8 mouse cellular contexts compared by ENCODE assay signal in the genomic region with DNA sequence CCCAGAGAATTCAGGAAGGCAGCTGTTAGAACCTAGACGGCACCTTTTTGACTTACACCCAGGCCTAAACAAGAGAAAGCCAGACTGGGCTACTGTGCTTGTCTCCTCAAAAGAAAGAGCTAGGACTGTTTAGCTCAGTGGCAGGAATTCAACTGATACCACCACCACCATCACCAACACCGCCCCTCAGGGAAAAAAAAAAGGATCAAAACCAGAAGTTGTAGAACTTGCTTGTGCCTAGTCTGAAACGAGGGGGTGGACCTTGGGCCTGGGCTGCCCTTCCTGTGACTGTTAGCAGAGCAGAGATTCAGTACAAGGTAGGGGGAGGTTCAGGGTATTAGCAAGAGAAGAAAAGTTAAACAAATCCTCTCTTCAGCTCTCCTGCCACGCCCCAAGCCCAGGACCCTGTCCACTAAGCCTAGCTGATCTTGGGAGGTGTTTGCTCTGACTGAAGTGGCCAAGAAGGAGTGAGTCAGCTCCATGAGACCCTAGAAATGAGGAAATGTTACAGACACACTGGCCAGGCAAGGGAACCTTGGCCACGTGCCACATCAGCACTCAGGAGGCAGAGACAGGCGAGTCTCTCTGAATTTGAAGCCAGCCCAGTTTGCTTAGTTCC. TPM values are rescaled to one million over a fixed set of nuclear protein-coding genes. Genes with fewer than 3 reads are reported as not detected.
DNase-seq lines count a peak whose midpoint lies in the region; ATAC-seq and TF ChIP-seq lines count a peak whose summit lies in the region.

No protein-coding gene starts in this region.

- 46% methylated on average over 6 of the region's 6 CpGs for WGBS in cerebellum, adult 2 months
- 49% methylated on average over 6 of the region's 6 CpGs for WGBS in forebrain, embryonic 13.5 days
- WGBS in lung, embryonic 16.5 days: 30% methylated on average over 6 of the region's 6 CpGs

- no peak for TF ChIP-seq CTCF in cerebellum, adult 2 months (IDR thresholded peaks at IDR 0.05; ENCODE audit: borderline replicate concordance, insufficient read depth, low read depth, low read length)
- no peak for TF ChIP-seq CTCF in ES-Bruce4 (IDR thresholded peaks at IDR 0.05; ENCODE audit: low read depth, low read length)

- no peak for ATAC-seq in forebrain, embryonic 13.5 days
- ATAC-seq in inflammation-experienced regulatory T-cells, adult 6 months: peak; percentile 5
- peak; percentile 56 for ATAC-seq in lung, embryonic 16.5 days (ENCODE audit: low read depth)

- no peaks in the 10 kb centered on the region for H3K9me3 ChIP-seq in ES-Bruce4 (replicated peaks; ENCODE audit: control insufficient read depth, insufficient read depth, low read length, poor library complexity, severe bottlenecking)
- H3K9me3 ChIP-seq in forebrain, embryonic 13.5 days (replicated peaks): no peaks in the 10 kb centered on the region
- no peaks in the 10 kb centered on the region for H3K9me3 ChIP-seq in lung, embryonic 16.5 days (ENCODE audit: control insufficient read depth, low read length)

- peaks cover 2% of the 10 kb centered on the region for H3K36me3 ChIP-seq in ES-Bruce4 (ENCODE audit: control insufficient read depth, insufficient read depth, low read length, poor library complexity, severe bottlenecking)
- H3K36me3 ChIP-seq in forebrain, embryonic 13.5 days (ENCODE audit: poor library complexity, severe bottlenecking): peaks cover 20% of the 10 kb centered on the region
- peaks cover 17% of the 10 kb centered on the region for H3K36me3 ChIP-seq in lung, embryonic 16.5 days (ENCODE audit: control insufficient read depth, insufficient read depth, low read length)
- H3K36me3 ChIP-seq in splenic B cell, adult 2 months (ENCODE audit: control insufficient read depth, insufficient read depth, low read length, poor library complexity, severe bottlenecking): no peaks in the 10 kb centered on the region; the same call in 1 of the 2 replicates

- H3K4me1 ChIP-seq in cerebellum, adult 2 months (ENCODE audit: control insufficient read depth, insufficient read depth, low read length): peaks cover 4% of the 10 kb centered on the region
- peaks cover 9% of the 10 kb centered on the region for H3K4me1 ChIP-seq in ES-Bruce4 (ENCODE audit: control insufficient read depth, insufficient read depth, low read length)
- H3K4me1 ChIP-seq in forebrain, embryonic 13.5 days: peaks cover 19% of the 10 kb centered on the region
- 0 out of 2 replicates have a peak, but pooled peaks cover 2% of the 10 kb centered on the region for H3K4me1 ChIP-seq in lung, embryonic 16.5 days (replicated peaks; ENCODE audit: control insufficient read depth, insufficient read depth, low read length)

- DNase-seq in cerebellum, adult 2 months: peak in 1 of 2 experiments; percentile 34
- no peak for DNase-seq in cerebellum, adult 18-20 months
- DNase-seq in splenic B cell, adult 2 months (ENCODE audit: low read depth, low spot score): peak; percentile 42
- no peak for DNase-seq in left cerebral cortex, postnatal 36 days (ENCODE audit: low spot score in 2 of 2)

- no peak for TF ChIP-seq EP300 in ES-Bruce4 (IDR thresholded peaks at IDR 0.05; ENCODE audit: insufficient read depth, low read depth, low read length)

- intact Hi-C loops in left cerebral cortex, postnatal 36 days (cut with DNase I): no loop called here

- H3K4me2 ChIP-seq in forebrain, embryonic 13.5 days: peak overlapping the region; percentile 73
- peak overlapping the region; percentile 84 for H3K4me2 ChIP-seq in lung, embryonic 16.5 days (ENCODE audit: low read depth, low read length)

- H3K27me3 ChIP-seq in cerebellum, adult 2 months (ENCODE audit: control insufficient read depth, insufficient read depth, low read length): no peaks in the 10 kb centered on the region
- no peaks in the 10 kb centered on the region for H3K27me3 ChIP-seq in ES-Bruce4 (ENCODE audit: control insufficient read depth, insufficient read depth, low read length, poor library complexity, severe bottlenecking)
- H3K27me3 ChIP-seq in forebrain, embryonic 13.5 days: no peaks in the 10 kb centered on the region
- no peaks in the 10 kb centered on the region for H3K27me3 ChIP-seq in lung, embryonic 16.5 days (ENCODE audit: control insufficient read depth, insufficient read depth, low read depth, low read length)
- no peaks in the 10 kb centered on the region for H3K27me3 ChIP-seq in splenic B cell, adult 2 months (ENCODE audit: control insufficient read depth, insufficient read depth, low read length, poor library complexity, severe bottlenecking)

- H3K9ac ChIP-seq in ES-Bruce4 (ENCODE audit: low read depth, poor library complexity, severe bottlenecking): peak overlapping the region; percentile 67
- H3K9ac ChIP-seq in forebrain, embryonic 13.5 days: peak overlapping the region; percentile 82
- H3K9ac ChIP-seq in lung, embryonic 16.5 days (ENCODE audit: low read length): peak overlapping the region; percentile 93

- no peak for TF ChIP-seq POLR2A in cerebellum, adult 2 months (IDR thresholded peaks at IDR 0.05; ENCODE audit: borderline replicate concordance, insufficient read depth, low read length)
- TF ChIP-seq POLR2A in ES-Bruce4 (IDR thresholded peaks at IDR 0.05; ENCODE audit: insufficient read depth, low read length): no peak

- peak overlapping the region; percentile 87 for H3K4me3 ChIP-seq in cerebellum, adult 2 months (replicated peaks; ENCODE audit: insufficient read depth, low read depth, low read length)
- peak overlapping the region; percentile 96 for H3K4me3 ChIP-seq in ES-Bruce4 (ENCODE audit: low read depth, low read length)
- H3K4me3 ChIP-seq in forebrain, embryonic 13.5 days: peak overlapping the region; percentile 82
- H3K4me3 ChIP-seq in lung, embryonic 16.5 days (ENCODE audit: low read length): peak overlapping the region; percentile 96

- peak overlapping the region; percentile 69 for H3K27ac ChIP-seq in cerebellum, adult 2 months (ENCODE audit: insufficient read depth, low read length)
- 0 out of 2 replicates have a peak overlapping the region, but pooled peaks have one; percentile 7 for H3K27ac ChIP-seq in ES-Bruce4 (ENCODE audit: insufficient read depth, low read length)
- no peak overlapping the region for H3K27ac ChIP-seq in forebrain, embryonic 13.5 days
- peak overlapping the region; percentile 85 for H3K27ac ChIP-seq in lung, embryonic 16.5 days (ENCODE audit: low read length)

RNA-seq across cellular contexts. Expression of a gene that starts 0.8 kb away (rescaled TPM):
- polyA plus RNA-seq in cerebellum, adult 2 months (2012; rRNA removed): 112 and 120 TPM in 2 replicates
- 212 and 214 TPM in 2 replicates for polyA plus RNA-seq in ES-Bruce4 (2011; ENCODE audit: insufficient read depth, insufficient read length, low read depth, missing spikeins)
- polyA plus RNA-seq in forebrain, embryonic 13.5 days (2015; fragmentation: Nextera tagmentation; extraction: Ambion mirVana): 91.7 and 116 TPM in 2 replicates
- 100 to 1,000 TPM; 160 to 186 (median 183) TPM for polyA plus RNA-seq in inflammation-experienced regulatory T-cells, adult 6 months (2017; shearing (Covaris generic))
- polyA plus RNA-seq in lung, embryonic 16.5 days (2015; fragmentation: Nextera tagmentation; extraction: Ambion mirVana): 240 and 270 TPM in 2 replicates
- 10 to 100 TPM; 35.4 to 42.4 TPM for total RNA-seq in left cerebral cortex, postnatal 36 days (2021)

RNA-seq across cellular contexts. Expression of a gene that starts 13.4 kb away (rescaled TPM):
- polyA plus RNA-seq in cerebellum, adult 2 months (2012; rRNA removed): 596 and 620 TPM in 2 replicates
- 132 and 136 TPM in 2 replicates for polyA plus RNA-seq in ES-Bruce4 (2011; ENCODE audit: insufficient read depth, insufficient read length, low read depth, missing spikeins)
- 354 and 366 TPM in 2 replicates for polyA plus RNA-seq in forebrain, embryonic 13.5 days (2015; fragmentation: Nextera tagmentation; extraction: Ambion mirVana)
- 100 to 1,000 TPM in 2 of 3 experiments, 10 to 100 TPM in 1; 90.6 to 113 (median 101) TPM for polyA plus RNA-seq in inflammation-experienced regulatory T-cells, adult 6 months (2017; shearing (Covaris generic))
- 263 and 274 TPM in 2 replicates for polyA plus RNA-seq in lung, embryonic 16.5 days (2015; fragmentation: Nextera tagmentation; extraction: Ambion mirVana)
- 100 to 1,000 TPM; 348 to 358 TPM for total RNA-seq in left cerebral cortex, postnatal 36 days (2021)

RNA-seq across cellular contexts. Expression of a gene that starts 38.5 kb away (rescaled TPM):
- polyA plus RNA-seq in cerebellum, adult 2 months (2012; rRNA removed): 82.0 and 83.5 TPM in 2 replicates
- 13.7 and 14.6 TPM in 2 replicates for polyA plus RNA-seq in ES-Bruce4 (2011; ENCODE audit: insufficient read depth, insufficient read length, low read depth, missing spikeins)
- 7.3 and 10.1 TPM in 2 replicates for polyA plus RNA-seq in forebrain, embryonic 13.5 days (2015; fragmentation: Nextera tagmentation; extraction: Ambion mirVana)
- 10 to 100 TPM in 1 of 3 experiments, 1 to 10 TPM in 2; 6.3 to 11.6 (median 9.0) TPM for polyA plus RNA-seq in inflammation-experienced regulatory T-cells, adult 6 months (2017; shearing (Covaris generic))
- polyA plus RNA-seq in lung, embryonic 16.5 days (2015; fragmentation: Nextera tagmentation; extraction: Ambion mirVana): 7.3 and 8.0 TPM in 2 replicates
- total RNA-seq in left cerebral cortex, postnatal 36 days (2021): 100 to 1,000 TPM; 114 to 120 TPM
